Mouse (Mus musculus): ENCODE measurements around the gene Itga3.
"Not testable (repeated sequence)": the region's sequence is repeated elsewhere in the genome, so short reads cannot be mapped to it uniquely, and the experiment has no call there.

Gene Itga3

GRCm38 (mm10) chr11:95027850-95028470 lies 48.6 kb downstream of the Itga3 start:
- no peak for DNase-seq

- DNase-seq = no peak
Measured at GRCm38 (mm10) chr11:95026849-95027248, 49.8 kb downstream of the Itga3 start.

GRCm38 (mm10) chr11:95026090-95026542 lies 50.5 kb downstream of the Itga3 start:
- no peak for DNase-seq

GRCm38 (mm10) chr11:95025227-95026012 lies 51.2 kb downstream of the Itga3 start:
- peak in 1 of 2 experiments; percentile 62 for DNase-seq

GRCm38 (mm10) chr11:95024439-95025184 lies 52.0 kb downstream of the Itga3 start:
- no peak for DNase-seq

- no peak for DNase-seq
Measured at GRCm38 (mm10) chr11:95023481-95023880, 53.1 kb downstream of the Itga3 start.

- no peak for DNase-seq
Measured at GRCm38 (mm10) chr11:95022237-95022992, 54.2 kb downstream of the Itga3 start.

- DNase-seq = no peak
Measured at GRCm38 (mm10) chr11:95015484-95015883, 61.1 kb downstream of the Itga3 start.

GRCm38 (mm10) chr11:95012487-95012886 lies 64.1 kb downstream of the Itga3 start:
- DNase-seq = no peak

GRCm38 (mm10) chr11:95012075-95012474 lies 64.5 kb downstream of the Itga3 start:
- DNase-seq = no peak

- no peak for DNase-seq
Measured at GRCm38 (mm10) chr11:95011416-95011815, 65.2 kb downstream of the Itga3 start.

- not testable (repeated sequence) for DNase-seq
Measured at GRCm38 (mm10) chr11:95010841-95011403, 65.7 kb downstream of the Itga3 start.

- DNase-seq = no peak
Measured at GRCm38 (mm10) chr11:95010141-95010739, 66.4 kb downstream of the Itga3 start.

GRCm38 (mm10) chr11:95009629-95010014 lies 67.0 kb downstream of the Itga3 start, which contains the start of gene Samd14:
Samd14 (plus strand) TSS chr11:95009879.
- DNase-seq = peak; percentile 46 to 53

- no peak for DNase-seq
Measured at GRCm38 (mm10) chr11:95008661-95009628, 67.7 kb downstream of the Itga3 start.

GRCm38 (mm10) chr11:95007418-95007817 lies 69.2 kb downstream of the Itga3 start:
- no peak for DNase-seq

- DNase-seq = peak; percentile 80 to 87
Measured at GRCm38 (mm10) chr11:95006525-95007219, 69.9 kb downstream of the Itga3 start.

GRCm38 (mm10) chr11:95006038-95006437 lies 70.6 kb downstream of the Itga3 start:
- DNase-seq = no peak

GRCm38 (mm10) chr11:95004937-95005198 lies 71.7 kb downstream of the Itga3 start:
- DNase-seq = no peak

Measured in lung, adult 18-20 months (tissue).